Mouse (Mus musculus) cerebellum, adult 9-10 months (tissue): ENCODE results near the gene Fmo9.

Source experiments
- DNase-seq: peaks from one replicate; pipeline ENCODE4 v3.0.0; 2022

Fmo9 gene

GRCm38 (mm10) chr1:166681745-166682144 is at the start of gene Fmo9:
Fmo9 (minus strand) TSS chr1:166681845.
- no peak for DNase-seq

GRCm38 (mm10) chr1:166730886-166731285 is 49.2 kb upstream of the Fmo9 start:
- DNase-seq, result no peak

- no peak for DNase-seq
Observed at GRCm38 (mm10) chr1:166730215-166730614, 48.6 kb upstream of the Fmo9 start.

- DNase-seq, result no peak
Observed at GRCm38 (mm10) chr1:166710861-166711260, 29.2 kb upstream of the Fmo9 start.

- DNase-seq, result no peak
Observed at GRCm38 (mm10) chr1:166702270-166702912, 20.7 kb upstream of the Fmo9 start.

- no peak for DNase-seq
Observed at GRCm38 (mm10) chr1:166669264-166669663, 12.4 kb downstream of the Fmo9 start.

GRCm38 (mm10) chr1:166660800-166661199 is 20.8 kb downstream of the Fmo9 start:
- no peak for DNase-seq

GRCm38 (mm10) chr1:166647593-166647992 is 34.1 kb downstream of the Fmo9 start, which contains the start of gene Gm4847:
Gm4847 (minus strand) TSS chr1:166647693.
- DNase-seq, result no peak
